Mouse (Mus musculus) G1E (cell line): Measurements from ENCODE around the gene Tnfaip3.

Source experiments
- CTCF ChIP-seq: IDR thresholded peaks from 2 replicates; pipeline ENCODE4 v1.5.1; 2012; ENCODE audit warnings: low read depth, low read length, inconsistent platforms, mixed read lengths
- GATA1 ChIP-seq: IDR thresholded peaks from 2 replicates; pipeline ENCODE4 v1.6.1; 2012; ENCODE audit warnings: borderline replicate concordance, low read length, inconsistent platforms, mixed read lengths
- GATA2 ChIP-seq: IDR thresholded peaks from 2 replicates; pipeline ENCODE4 v1.6.1; 2012; ENCODE audit warnings: low read depth, low read length, inconsistent platforms, borderline replicate concordance
- POLR2AphosphoS5 ChIP-seq: IDR thresholded peaks from 2 replicates; pipeline ENCODE4 v1.6.1; 2012; ENCODE audit warnings: low read depth, low read length, inconsistent platforms; ENCODE audit not compliant: insufficient replicate concordance
- TAL1 ChIP-seq: conservative IDR thresholded peaks from 2 replicates; pipeline ENCODE4 v1.6.1; 2012; ENCODE audit warnings: low read depth, low read length, inconsistent platforms, mixed read lengths

GRCm38 (mm10) chr10:18987046-18987906 is 28.2 kb downstream of the Tnfaip3 start:
- TF ChIP-seq CTCF (no peak), GATA1 (no peak), GATA2 (no peak), TAL1 (no peak), POLR2AphosphoS5 (no peak)
